Mouse (Mus musculus): ENCODE data around the gene Ncs1. TPM values are rescaled to one million over a fixed set of nuclear protein-coding genes. Genes with fewer than 3 reads are reported as not detected.

Gene Ncs1
- polyA plus RNA-seq, 1 experiment from 2014 or later, result 9.8 TPM

GRCm38 (mm10) chr2:31319200-31319599 lies 73.6 kb downstream of the Ncs1 start:
- Histone ChIP-seq H3K9me3 (ENCODE audit: control insufficient read depth, low read length) (no peaks in the 10 kb centered on the region), H3K4me1 (replicated peaks; ENCODE audit: control insufficient read depth, insufficient read depth) (peaks cover 2% of the 10 kb centered on the region; the same call in 1 of the 2 replicates), H3K9ac (ENCODE audit: low read length) (no peak overlapping the region), H3K4me2 (replicated peaks; ENCODE audit: low read depth) (no peak overlapping the region), H3K27me3 (ENCODE audit: control insufficient read depth, insufficient read depth, low read length) (no peaks in the 10 kb centered on the region), H3K4me3 (ENCODE audit: low read depth, low read length) (no peak overlapping the region), H3K36me3 (ENCODE audit: control insufficient read depth, insufficient read depth, low read length) (no peaks in the 10 kb centered on the region), H3K27ac (replicated peaks) (peak overlapping the region; percentile 78; the same call in 1 of the 2 replicates)
- DNase-seq (ENCODE audit: low spot score), result no peak
- no peak for ATAC-seq (ENCODE audit: low FRiP score, low TSS enrichment)
- 60% methylated on average over 2 of the region's 2 CpGs for WGBS
- TF ChIP-seq CTCF (IDR thresholded peaks at IDR 0.05; ENCODE audit: low read depth) (no peak), EP300 (optimal IDR thresholded peaks at IDR 0.05) (no peak)

- no peak overlapping the region for H3K27ac ChIP-seq (replicated peaks)
- no peaks in the 10 kb centered on the region for H3K27me3 ChIP-seq (ENCODE audit: control insufficient read depth, insufficient read depth, low read length)
- ATAC-seq (ENCODE audit: low FRiP score, low TSS enrichment), result no peak
- no peak overlapping the region for H3K4me2 ChIP-seq (replicated peaks; ENCODE audit: low read depth)
- H3K36me3 ChIP-seq (ENCODE audit: control insufficient read depth, insufficient read depth, low read length), result no peaks in the 10 kb centered on the region
- no peaks in the 10 kb centered on the region for H3K4me1 ChIP-seq (replicated peaks; ENCODE audit: control insufficient read depth, insufficient read depth)
- TF ChIP-seq EP300 (optimal IDR thresholded peaks at IDR 0.05), result no peak
- TF ChIP-seq CTCF (IDR thresholded peaks at IDR 0.05; ENCODE audit: low read depth), result no peak
- 40% methylated on average over 10 of the region's 10 CpGs for WGBS
- H3K9me3 ChIP-seq (ENCODE audit: control insufficient read depth, low read length), result no peaks in the 10 kb centered on the region
- H3K4me3 ChIP-seq (ENCODE audit: low read depth, low read length), result no peak overlapping the region
- no peak overlapping the region for H3K9ac ChIP-seq (ENCODE audit: low read length)
- no peak for DNase-seq (ENCODE audit: low spot score)
Observed at GRCm38 (mm10) chr2:31327186-31327585, 81.6 kb downstream of the Ncs1 start.

- ATAC-seq (ENCODE audit: low FRiP score, low TSS enrichment), result peak; percentile 24; the same call in 1 of the 2 replicates
- Histone ChIP-seq H3K27me3 (ENCODE audit: control insufficient read depth, insufficient read depth, low read length) (no peaks in the 10 kb centered on the region), H3K9me3 (ENCODE audit: control insufficient read depth, low read length) (no peaks in the 10 kb centered on the region), H3K4me1 (replicated peaks; ENCODE audit: control insufficient read depth, insufficient read depth) (0 out of 2 replicates have a peak, but pooled peaks cover 3% of the 10 kb centered on the region), H3K9ac (ENCODE audit: low read length) (no peak overlapping the region), H3K4me3 (ENCODE audit: low read depth, low read length) (no peak overlapping the region), H3K27ac (replicated peaks) (peak overlapping the region; percentile 14; the same call in 1 of the 2 replicates), H3K4me2 (replicated peaks; ENCODE audit: low read depth) (no peak overlapping the region; the same call in 1 of the 2 replicates), H3K36me3 (ENCODE audit: control insufficient read depth, insufficient read depth, low read length) (no peaks in the 10 kb centered on the region)
- peak; percentile 29 for DNase-seq (ENCODE audit: low spot score)
- 27% methylated on average over 12 of the region's 12 CpGs for WGBS
- TF ChIP-seq EP300 (optimal IDR thresholded peaks at IDR 0.05), result no peak
- no peak for TF ChIP-seq CTCF (IDR thresholded peaks at IDR 0.05; ENCODE audit: low read depth)
Observed at GRCm38 (mm10) chr2:31337706-31338330, 92.2 kb downstream of the Ncs1 start.

GRCm38 (mm10) chr2:31339826-31340225 lies 94.2 kb downstream of the Ncs1 start:
- H3K27me3 ChIP-seq (ENCODE audit: control insufficient read depth, insufficient read depth, low read length), result no peaks in the 10 kb centered on the region
- no peak overlapping the region for H3K9ac ChIP-seq (ENCODE audit: low read length)
- no peak overlapping the region for H3K27ac ChIP-seq (replicated peaks)
- H3K4me3 ChIP-seq (ENCODE audit: low read depth, low read length), result no peak overlapping the region
- no peaks in the 10 kb centered on the region for H3K9me3 ChIP-seq (ENCODE audit: control insufficient read depth, low read length)
- no peak overlapping the region for H3K4me2 ChIP-seq (replicated peaks; ENCODE audit: low read depth)
- WGBS, result 37% methylated on average over 9 of the region's 9 CpGs
- peak; percentile 38 for DNase-seq (ENCODE audit: low spot score)
- TF ChIP-seq CTCF (IDR thresholded peaks at IDR 0.05; ENCODE audit: low read depth), result no peak
- ATAC-seq (ENCODE audit: low FRiP score, low TSS enrichment), result peak; percentile 66; the same call in 1 of the 2 replicates
- no peaks in the 10 kb centered on the region; the same call in 1 of the 2 replicates for H3K36me3 ChIP-seq (ENCODE audit: control insufficient read depth, insufficient read depth, low read length)
- 0 out of 2 replicates have a peak, but pooled peaks cover 3% of the 10 kb centered on the region for H3K4me1 ChIP-seq (replicated peaks; ENCODE audit: control insufficient read depth, insufficient read depth)

GRCm38 (mm10) chr2:31341726-31342535 lies 96.3 kb downstream of the Ncs1 start:
- Histone ChIP-seq H3K4me2 (replicated peaks; ENCODE audit: low read depth) (no peak overlapping the region), H3K36me3 (ENCODE audit: control insufficient read depth, insufficient read depth, low read length) (no peaks in the 10 kb centered on the region; the same call in 1 of the 2 replicates), H3K4me3 (ENCODE audit: low read depth, low read length) (no peak overlapping the region), H3K9ac (ENCODE audit: low read length) (no peak overlapping the region), H3K27ac (replicated peaks) (no peak overlapping the region), H3K4me1 (replicated peaks; ENCODE audit: control insufficient read depth, insufficient read depth) (0 out of 2 replicates have a peak, but pooled peaks cover 3% of the 10 kb centered on the region), H3K9me3 (ENCODE audit: control insufficient read depth, low read length) (no peaks in the 10 kb centered on the region), H3K27me3 (ENCODE audit: control insufficient read depth, insufficient read depth, low read length) (no peaks in the 10 kb centered on the region)
- TF ChIP-seq EP300 (optimal IDR thresholded peaks at IDR 0.05), result no peak
- ATAC-seq (ENCODE audit: low FRiP score, low TSS enrichment) (no peak), DNase-seq (ENCODE audit: low spot score) (no peak)
- 63% methylated on average over 8 of the region's 8 CpGs for WGBS

Other genes with a start within 250 kb of the Ncs1 start
- gene Fnbp1, start 103.8 kb upstream of the Ncs1 start, polyA plus RNA-seq (2015; fragmentation: Nextera tagmentation; extraction: Ambion mirVana), result 15.7 and 16.3 TPM in 2 replicates
- 23.7 and 25.4 TPM in 2 replicates for gene Gpr107, start 93.5 kb upstream of the Ncs1 start, polyA plus RNA-seq (2015; fragmentation: Nextera tagmentation; extraction: Ambion mirVana)
- 2.6 and 3.4 TPM in 2 replicates for gene Hmcn2, start 68.6 kb downstream of the Ncs1 start, polyA plus RNA-seq (2015; fragmentation: Nextera tagmentation; extraction: Ambion mirVana)
- gene Ass1, start 224.4 kb downstream of the Ncs1 start, polyA plus RNA-seq (2015; fragmentation: Nextera tagmentation; extraction: Ambion mirVana), result 34.3 and 35.4 TPM in 2 replicates